Mouse (Mus musculus) neural tube, embryonic 11.5 days (tissue): ENCODE data around the gene 1810013L24Rik. TPM values are rescaled to one million over a fixed set of nuclear protein-coding genes. Genes with fewer than 3 reads are reported as not detected.
"Not testable (repeated sequence)": the region's sequence is repeated elsewhere in the genome, so short reads cannot be mapped to it uniquely, and the experiment has no call there.

ENCODE experiments used
- ATAC-seq: fragments of 200-750 bp; cut with Nextera tagmentation; 2 replicates; pipeline ENCODE4 v1.8.0; 2017; ENCODE audit warnings: moderate number of reproducible peaks, mild to moderate bottlenecking, moderate TSS enrichment, moderate library complexity; ENCODE audit not compliant: insufficient read depth, low FRiP score, low TSS enrichment
- DNase-seq: peaks from one replicate; pipeline ENCODE4 v3.0.0-alpha.2; 2015; ENCODE audit warnings: low spot score
- H3K27ac ChIP-seq: fragments of 300-500 bp; sonication (generic); 2 replicates; pipeline ENCODE4 v1.5.1; 2014; ENCODE audit warnings: low read depth, mild to moderate bottlenecking, low read length
- H3K27me3 ChIP-seq: fragments of 300-500 bp; sonication (generic); 2 replicates; pipeline ENCODE4 v1.6.1; 2014; ENCODE audit warnings: mild to moderate bottlenecking, low read length, mixed read lengths; ENCODE audit not compliant: control insufficient read depth, insufficient read depth
- H3K36me3 ChIP-seq: fragments of 300-500 bp; sonication (generic); 2 replicates; pipeline ENCODE4 v1.6.1; 2014; ENCODE audit warnings: mild to moderate bottlenecking, low read length, moderate library complexity, mixed read lengths; ENCODE audit not compliant: control insufficient read depth, insufficient read depth
- H3K4me1 ChIP-seq: fragments of 300-500 bp; sonication (generic); 2 replicates; pipeline ENCODE4 v1.6.1; 2014; ENCODE audit warnings: low read length, mixed read lengths; ENCODE audit not compliant: control insufficient read depth, insufficient read depth
- H3K4me2 ChIP-seq: fragments of 300-500 bp; sonication (generic); 2 replicates; pipeline ENCODE4 v1.6.1; 2014; ENCODE audit warnings: low read depth, mild to moderate bottlenecking, moderate library complexity
- H3K4me3 ChIP-seq: fragments of 300-500 bp; sonication (generic); 2 replicates; pipeline ENCODE4 v1.5.1; 2014; ENCODE audit warnings: low read depth, low read length
- H3K9ac ChIP-seq: fragments of 300-500 bp; sonication (generic); 2 replicates; pipeline ENCODE4 v1.6.1; 2014; ENCODE audit warnings: mild to moderate bottlenecking, low read length
- H3K9me3 ChIP-seq: fragments of 300-500 bp; sonication (generic); 2 replicates; pipeline ENCODE4 v1.6.1; 2016; ENCODE audit warnings: low read length; ENCODE audit not compliant: control insufficient read depth
- WGBS: fragments of 180-500 bp; shearing (Covaris S2); extraction: QIAGEN DNeasy Blood & Tissue Kit; methylation state at CpG from one replicate; pipeline ENCODE4 v1.1.7; 2014; 5-methylcytosine and 5-hydroxymethylcytosine counted together
- polyA plus RNA-seq: library from polyadenylated mRNA; unstranded; fragments of >200 nt; fragmentation: Nextera tagmentation; extraction: Ambion mirVana; gene quantifications from 2 replicates; pipeline ENCODE4 v1.2.1, GENCODE M21; 2014

The 1810013L24Rik gene
- polyA plus RNA-seq, 1 experiment from 2014 or later: 21.7 TPM

DNA sequence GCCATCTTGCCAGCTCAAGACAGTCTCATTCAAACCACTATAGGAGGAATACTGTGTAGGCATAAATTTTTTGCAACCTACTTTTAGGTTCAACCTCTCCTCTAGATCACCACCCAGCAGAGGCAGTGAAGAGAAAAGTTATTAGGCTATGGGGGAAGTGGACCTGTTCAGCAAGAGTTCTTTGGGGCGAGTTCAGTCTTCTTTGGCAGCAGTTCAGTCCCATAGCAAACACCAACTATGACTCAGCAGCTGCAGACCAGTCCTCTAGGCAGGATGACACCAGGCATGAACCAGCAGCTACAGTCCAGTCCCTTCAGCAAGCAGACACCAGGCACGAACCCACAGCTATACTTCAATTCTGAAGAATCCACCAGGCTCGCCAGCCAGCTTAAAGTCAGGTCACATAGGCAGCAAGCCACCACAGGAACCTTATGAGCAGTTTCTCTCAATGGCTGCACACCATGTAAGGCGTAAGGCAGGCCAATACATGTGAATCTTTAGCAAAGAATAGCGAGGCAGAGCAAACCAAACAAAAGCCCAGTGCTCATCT is 37.6 kb downstream of the 1810013L24Rik start:
- 83% methylated on average over 5 of the region's 5 CpGs for WGBS
- H3K4me2 ChIP-seq: no peak overlapping the region
- H3K36me3 ChIP-seq: no peaks in the 10 kb centered on the region
- no peak overlapping the region for H3K27ac ChIP-seq
- DNase-seq (no peak), ATAC-seq (no peak)
- no peaks in the 10 kb centered on the region for H3K27me3 ChIP-seq
- no peaks in the 10 kb centered on the region for H3K4me1 ChIP-seq
- no peak overlapping the region for H3K4me3 ChIP-seq
- H3K9ac ChIP-seq: no peak overlapping the region
- no peaks in the 10 kb centered on the region for H3K9me3 ChIP-seq

DNA sequence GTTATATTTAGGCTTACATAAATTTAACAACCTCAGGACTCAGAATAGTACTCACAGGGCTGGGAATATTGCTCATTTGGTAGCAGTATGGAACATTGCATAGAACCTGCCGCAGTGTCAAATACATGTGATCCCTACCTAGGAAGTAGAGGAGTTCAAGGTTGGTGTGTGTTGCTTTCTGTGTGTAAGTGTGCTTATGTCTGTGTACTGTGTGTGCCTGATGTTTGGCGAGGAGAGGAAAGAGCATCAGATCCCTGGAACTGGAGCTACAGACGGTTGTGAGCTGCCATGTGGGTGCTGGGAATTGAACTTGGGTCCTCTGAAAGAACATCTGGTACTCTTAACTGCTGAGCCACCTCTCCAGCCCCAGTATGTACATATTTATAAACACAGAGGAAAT is 38.6 kb downstream of the 1810013L24Rik start:
- H3K4me3 ChIP-seq: no peak overlapping the region
- ATAC-seq (no peak), DNase-seq (no peak)
- H3K36me3 ChIP-seq: no peaks in the 10 kb centered on the region
- H3K9ac ChIP-seq: no peak overlapping the region
- H3K9me3 ChIP-seq: no peaks in the 10 kb centered on the region
- H3K4me2 ChIP-seq: no peak overlapping the region
- no peaks in the 10 kb centered on the region for H3K4me1 ChIP-seq
- WGBS: 92% methylated on average over 3 of the region's 3 CpGs
- no peaks in the 10 kb centered on the region for H3K27me3 ChIP-seq
- no peak overlapping the region for H3K27ac ChIP-seq

DNA sequence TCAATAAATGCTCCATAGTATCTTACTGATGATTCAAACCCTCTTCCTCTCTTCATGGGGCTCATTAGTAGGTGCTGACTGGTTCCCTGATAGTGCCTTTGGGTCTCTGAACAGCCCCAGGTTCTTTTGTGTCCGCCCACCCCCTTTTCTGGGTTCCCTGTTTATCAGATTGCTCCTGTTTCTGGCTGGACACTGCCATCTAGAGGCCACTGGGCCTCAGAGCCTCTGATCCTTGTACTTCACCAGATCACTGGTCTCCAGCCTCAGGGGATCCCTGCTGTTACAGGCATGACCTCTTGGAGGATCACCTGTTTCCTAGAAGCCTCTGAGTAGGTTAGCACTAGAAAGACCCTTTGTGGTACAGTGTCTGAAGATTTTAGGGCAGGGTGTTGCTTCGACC is 39.8 kb downstream of the 1810013L24Rik start:
- ATAC-seq (no peak), DNase-seq (peak; percentile 64)
- H3K4me3 ChIP-seq: no peak overlapping the region
- WGBS: 38% methylated on average over 2 of the region's 2 CpGs
- no peak overlapping the region for H3K9ac ChIP-seq
- H3K4me2 ChIP-seq: no peak overlapping the region
- H3K4me1 ChIP-seq: no peaks in the 10 kb centered on the region
- no peaks in the 10 kb centered on the region for H3K9me3 ChIP-seq
- no peak overlapping the region for H3K27ac ChIP-seq
- no peaks in the 10 kb centered on the region for H3K27me3 ChIP-seq
- no peaks in the 10 kb centered on the region for H3K36me3 ChIP-seq

DNA sequence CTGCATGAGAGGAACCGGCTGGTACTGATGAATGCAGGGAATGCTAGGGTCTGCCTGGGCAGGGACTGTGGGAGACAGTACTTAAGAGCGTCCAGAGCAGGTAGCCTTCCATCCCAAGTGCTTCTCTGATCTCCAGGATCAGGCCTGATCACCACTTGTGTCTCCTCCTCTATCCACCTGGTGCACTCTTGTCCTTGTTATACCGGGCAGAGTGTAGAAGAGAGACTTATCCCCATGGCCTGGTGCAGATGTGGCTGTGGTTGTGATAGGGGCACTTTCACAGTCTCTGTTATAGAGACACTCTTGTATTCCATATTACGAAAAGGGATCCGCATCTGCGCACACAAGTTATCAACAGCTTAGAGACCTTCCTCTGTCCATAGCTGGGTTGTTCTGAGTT is 41.5 kb downstream of the 1810013L24Rik start:
- no peak overlapping the region for H3K4me3 ChIP-seq
- no peaks in the 10 kb centered on the region for H3K4me1 ChIP-seq
- 85% methylated on average over 6 of the region's 6 CpGs for WGBS
- no peaks in the 10 kb centered on the region for H3K9me3 ChIP-seq
- ATAC-seq: no peak
- no peak overlapping the region for H3K4me2 ChIP-seq
- no peak for DNase-seq
- H3K36me3 ChIP-seq: no peaks in the 10 kb centered on the region
- H3K27ac ChIP-seq: no peak overlapping the region
- no peaks in the 10 kb centered on the region for H3K27me3 ChIP-seq
- H3K9ac ChIP-seq: no peak overlapping the region

DNA sequence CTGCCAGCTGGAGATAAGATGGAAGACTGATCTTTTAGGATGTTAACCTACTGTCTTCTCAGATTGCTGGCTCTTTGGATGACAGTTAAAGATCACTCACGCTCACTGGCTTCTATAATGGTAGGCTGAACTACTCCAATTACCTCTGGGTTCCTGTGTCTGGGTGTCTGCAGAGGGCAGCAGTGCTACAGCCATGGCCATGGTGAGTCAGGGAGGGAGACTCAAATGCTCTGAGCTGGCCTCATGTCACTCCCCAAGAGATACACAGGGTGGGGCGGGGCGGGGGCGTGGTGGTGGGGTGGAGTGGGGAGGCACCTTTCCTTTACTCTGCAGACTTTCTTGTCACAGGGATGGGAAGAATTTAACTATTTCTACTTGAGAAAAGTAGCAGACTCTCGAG is 42.1 kb downstream of the 1810013L24Rik start:
- Histone ChIP-seq H3K4me2 (no peak overlapping the region), H3K9me3 (no peaks in the 10 kb centered on the region), H3K4me1 (no peaks in the 10 kb centered on the region), H3K4me3 (no peak overlapping the region), H3K9ac (no peak overlapping the region), H3K36me3 (no peaks in the 10 kb centered on the region), H3K27ac (no peak overlapping the region), H3K27me3 (no peaks in the 10 kb centered on the region)
- WGBS: 39% methylated on average over 5 of the region's 5 CpGs
- ATAC-seq (no peak), DNase-seq (no peak)

DNA sequence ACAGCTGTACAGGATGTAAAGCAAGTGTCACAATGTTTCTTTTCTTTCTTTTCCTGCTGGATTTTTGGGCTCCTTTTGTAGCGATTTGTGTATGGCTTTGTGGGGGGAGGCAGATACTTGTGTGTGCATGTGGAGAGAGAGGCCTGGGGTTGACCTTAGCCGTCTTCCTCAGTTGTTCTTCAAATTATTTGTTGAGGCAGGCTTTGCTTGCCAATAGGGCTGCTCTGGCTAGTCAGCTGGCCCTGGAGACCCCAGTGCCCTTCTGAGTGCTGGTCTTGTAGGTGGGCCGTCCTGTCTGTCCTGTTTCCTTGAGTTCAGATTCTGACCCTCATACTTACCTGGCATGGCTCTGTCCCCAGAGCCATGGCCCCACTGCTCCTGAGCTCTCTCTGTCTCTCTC is 42.6 kb downstream of the 1810013L24Rik start:
- DNase-seq (no peak), ATAC-seq (no peak)
- Histone ChIP-seq H3K9ac (no peak overlapping the region), H3K9me3 (no peaks in the 10 kb centered on the region), H3K27me3 (no peaks in the 10 kb centered on the region), H3K27ac (no peak overlapping the region), H3K36me3 (no peaks in the 10 kb centered on the region), H3K4me2 (no peak overlapping the region), H3K4me3 (no peak overlapping the region), H3K4me1 (no peaks in the 10 kb centered on the region)
- WGBS: 67% methylated on average over 3 of the region's 3 CpGs

DNA sequence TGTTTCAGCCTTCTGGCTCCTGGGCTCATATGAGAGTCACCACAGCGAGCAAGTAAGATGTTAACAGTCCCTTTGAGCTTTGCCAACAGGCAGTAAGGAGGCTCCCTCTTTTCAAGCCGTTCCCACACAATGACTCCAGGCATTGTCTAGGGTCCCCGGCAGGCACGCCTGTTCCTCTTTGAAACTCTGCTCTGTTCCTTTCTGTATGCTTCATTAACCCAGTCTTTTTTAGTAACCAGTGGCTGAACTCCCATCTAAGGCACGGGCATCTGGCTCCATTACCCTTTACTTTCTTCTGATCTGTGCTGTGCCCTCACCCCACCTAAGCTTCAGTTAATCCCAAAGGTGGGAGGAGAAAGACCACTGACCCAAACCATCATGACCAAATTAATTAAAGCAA is 50.2 kb downstream of the 1810013L24Rik start:
- Histone ChIP-seq H3K36me3 (no peaks in the 10 kb centered on the region), H3K4me3 (no peak overlapping the region), H3K9ac (no peak overlapping the region), H3K27ac (no peak overlapping the region), H3K4me1 (no peaks in the 10 kb centered on the region), H3K27me3 (no peaks in the 10 kb centered on the region), H3K4me2 (no peak overlapping the region), H3K9me3 (no peaks in the 10 kb centered on the region)
- DNase-seq (no peak), ATAC-seq (0 out of 2 replicates have a peak, but pooled peaks have one; percentile 23)
- 35% methylated on average over 5 of the region's 5 CpGs for WGBS

DNA sequence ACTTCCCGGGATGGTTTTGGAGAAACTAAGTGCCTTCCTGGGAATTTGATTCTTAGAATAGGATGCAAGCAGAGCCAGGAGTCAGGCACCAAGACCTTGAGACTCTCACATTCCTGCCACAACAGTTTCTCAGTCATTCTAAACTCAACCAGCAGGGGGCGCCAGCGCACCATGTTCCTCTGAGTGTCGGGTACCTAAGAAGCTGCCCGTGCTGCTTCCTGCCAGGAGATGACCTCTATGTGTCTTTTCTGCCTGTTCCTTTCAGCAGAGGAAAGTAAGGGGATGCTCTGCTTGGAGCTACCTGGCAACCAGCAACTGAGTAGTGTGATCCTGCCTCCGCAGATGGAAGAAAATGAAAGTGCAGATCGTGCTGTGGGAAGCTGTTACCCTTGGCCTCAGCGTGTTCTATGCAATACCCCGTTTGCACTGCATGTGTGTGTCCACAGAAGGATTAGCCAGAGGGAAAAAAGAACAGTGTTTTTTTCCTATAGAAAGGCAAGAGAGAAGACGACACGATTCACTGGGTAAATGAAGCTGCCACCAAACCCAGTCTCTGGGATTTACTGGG is 53.9 kb downstream of the 1810013L24Rik start:
- no peak for ATAC-seq
- WGBS: 42% methylated on average over 11 of the region's 11 CpGs

DNA sequence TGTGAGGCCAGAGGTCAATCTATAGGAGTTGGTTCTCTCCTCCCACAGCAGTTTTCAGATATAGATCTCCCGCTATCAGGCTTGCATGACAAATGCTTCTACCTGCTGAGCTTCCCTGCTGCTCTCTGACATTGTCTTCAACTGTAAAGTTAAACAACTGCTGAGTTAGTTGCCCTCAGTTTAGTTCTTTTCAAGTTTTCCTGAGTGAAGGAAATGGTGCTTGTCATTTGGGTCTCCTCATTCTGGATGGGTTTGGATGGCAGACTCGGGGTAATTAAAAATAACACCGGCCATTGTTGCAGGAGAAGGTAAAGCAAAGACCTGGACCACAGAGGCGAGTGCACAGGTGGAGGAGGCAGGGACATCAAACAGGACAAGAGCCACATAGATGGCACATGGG is 64.3 kb downstream of the 1810013L24Rik start:
- ATAC-seq, DNase-seq: not testable (repeated sequence)

More for the DNA sequence above, 53.9 kb downstream of the 1810013L24Rik start:
- Histone ChIP-seq H3K4me3 (no peak overlapping the region), H3K27ac (no peak overlapping the region), H3K36me3 (no peaks in the 10 kb centered on the region), H3K4me1 (no peaks in the 10 kb centered on the region), H3K9ac (no peak overlapping the region), H3K4me2 (no peak overlapping the region), H3K9me3 (no peaks in the 10 kb centered on the region), H3K27me3 (no peaks in the 10 kb centered on the region)
- DNase-seq: peak; percentile 88

More for the DNA sequence above, 64.3 kb downstream of the 1810013L24Rik start:
- not testable (repeated sequence) for H3K27ac ChIP-seq, H3K9ac ChIP-seq, H3K4me3 ChIP-seq, H3K4me1 ChIP-seq, H3K4me2 ChIP-seq, H3K36me3 ChIP-seq, H3K9me3 ChIP-seq, H3K27me3 ChIP-seq
- WGBS: 34% methylated on average over 4 of the region's 4 CpGs
